Mouse (Mus musculus): ENCODE data around the gene Defb3. TPM values are rescaled to one million over a fixed set of nuclear protein-coding genes. Genes with fewer than 3 reads are reported as not detected.
A peak's percentile ranks its signal among the peaks of the same experiment; 100 is the strongest.
"Not testable (repeated sequence)": the region's sequence is repeated elsewhere in the genome, so short reads cannot be mapped to it uniquely, and the experiment has no call there.

The Defb3 gene
- not detected for total RNA-seq (2021)
- long read RNA-seq, experiment 1: 0 reads
- long read RNA-seq, experiment 2: 0 reads

GRCm38 (mm10) chr8:19293060-19293459 is at the start of gene Defb3:
Gene Defb3 (plus strand): TSS chr8:19293360.
- DNase-seq (ENCODE audit: low spot score in 2 of 2): not testable (repeated sequence)

- DNase-seq (ENCODE audit: low spot score in 2 of 2): no peak
These were observed 45.9 kb upstream of the Defb3 start, which contains the start of gene Defb5 for GRCm38 (mm10) chr8:19247280-19247679. Gene Defb5 (plus strand): TSS chr8:19247580.

GRCm38 (mm10) chr8:19258136-19258535 is 35.0 kb upstream of the Defb3 start:
- no peak for DNase-seq (ENCODE audit: low spot score in 2 of 2)

- DNase-seq (ENCODE audit: low spot score in 2 of 2): no peak
These were observed 33.5 kb upstream of the Defb3 start for GRCm38 (mm10) chr8:19259667-19260066.

GRCm38 (mm10) chr8:19298361-19298760 is 5.2 kb downstream of the Defb3 start:
- not testable (repeated sequence) for DNase-seq (ENCODE audit: low spot score in 2 of 2)

GRCm38 (mm10) chr8:19331836-19332235 is 38.7 kb downstream of the Defb3 start:
- DNase-seq (ENCODE audit: low spot score in 2 of 2): peak; percentile 1

Other genes starting within 250 kb of the Defb3 start
- not detected for gene Defb39, start 228.6 kb upstream of the Defb3 start, total RNA-seq (2021)
- not detected for gene Defb12, start 178.5 kb upstream of the Defb3 start, total RNA-seq (2021)
- not detected for gene Defb34, start 169.6 kb upstream of the Defb3 start, total RNA-seq (2021)
- not detected for gene Gm45826, start 152.6 kb upstream of the Defb3 start, total RNA-seq (2021)
- gene Defb14, start 99.0 kb upstream of the Defb3 start, total RNA-seq (2021): not detected
- not detected for gene Defb4, start 94.7 kb upstream of the Defb3 start, total RNA-seq (2021)
- gene Defb6, start 67.9 kb upstream of the Defb3 start, total RNA-seq (2021): not detected
- gene Defb46, start 53.4 kb upstream of the Defb3 start, total RNA-seq (2021): not detected
- gene Defb5, start 45.8 kb upstream of the Defb3 start, total RNA-seq (2021): not detected
- not detected for gene Defb8, start 154.2 kb downstream of the Defb3 start, total RNA-seq (2021)
- not detected for gene Defb7, start 201.7 kb downstream of the Defb3 start, total RNA-seq (2021)

Data from layer of hippocampus, postnatal 14 days (tissue).